Mouse (Mus musculus) frontal cortex, postnatal 36 days (tissue): Measurements from ENCODE around the gene Gm2897.
"Not testable (repeated sequence)": the region's sequence is repeated elsewhere in the genome, so short reads cannot be mapped to it uniquely, and the experiment has no call there.

Experiments
- DNase-seq, 2 experiments: peaks; one replicate each; pipeline ENCODE4 v3.0.0; 2022; ENCODE audit warnings: low spot score in 2 of 2

Gene Gm2897

GRCm38 (mm10) chr14:3048727-3049512, at the start of gene Gm2897:
Gene Gm2897 (plus strand): TSS chr14:3049285.
- peak; percentile 1 to 2 for DNase-seq

DNA sequence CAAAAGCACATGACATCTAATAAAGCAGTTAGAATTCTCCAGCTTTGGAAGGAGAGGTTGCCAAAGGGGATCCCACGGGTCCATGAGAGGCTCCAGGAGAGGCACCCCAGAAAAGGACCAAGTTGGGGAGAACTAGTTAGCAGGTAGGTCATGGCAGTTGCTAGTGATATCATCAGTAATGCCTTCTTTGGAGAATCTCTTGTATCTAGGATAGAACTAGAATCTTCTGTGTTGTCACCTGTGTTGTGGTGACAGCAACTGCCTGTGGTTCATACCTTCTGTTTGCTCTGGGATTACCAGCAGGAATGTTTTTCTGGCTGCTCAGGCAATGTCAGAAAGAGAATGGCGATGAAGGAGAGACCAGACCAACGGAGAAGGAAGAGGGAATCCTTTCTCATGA, 19.4 kb upstream of the Gm2897 start, which contains the start of gene Gm2888:
TSS of gene Gm2888 (plus strand) at position 301 of the 400 bp plus-strand sequence.
- not testable (repeated sequence) for DNase-seq

DNA sequence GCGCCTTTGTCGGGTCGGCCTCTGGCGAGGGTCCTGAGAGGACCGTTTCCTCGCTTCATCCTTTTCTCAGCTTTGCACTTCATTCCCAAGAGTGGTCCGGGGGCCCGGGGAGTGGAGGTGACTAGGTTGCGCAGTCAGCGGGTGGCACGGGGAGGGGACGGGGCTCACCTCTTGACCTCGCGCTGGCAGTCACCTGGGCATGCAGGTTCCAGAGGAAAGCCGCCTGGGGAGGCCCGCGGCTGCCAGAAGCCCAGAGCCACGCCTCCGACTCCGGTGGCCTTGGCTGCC, 372 bp downstream of the Gm2897 start:
- DNase-seq: not testable (repeated sequence)

- peak in 1 of 2 experiments; percentile 10 for DNase-seq
These were observed 1.0 kb downstream of the Gm2897 start for GRCm38 (mm10) chr14:3050087-3050486.

DNA sequence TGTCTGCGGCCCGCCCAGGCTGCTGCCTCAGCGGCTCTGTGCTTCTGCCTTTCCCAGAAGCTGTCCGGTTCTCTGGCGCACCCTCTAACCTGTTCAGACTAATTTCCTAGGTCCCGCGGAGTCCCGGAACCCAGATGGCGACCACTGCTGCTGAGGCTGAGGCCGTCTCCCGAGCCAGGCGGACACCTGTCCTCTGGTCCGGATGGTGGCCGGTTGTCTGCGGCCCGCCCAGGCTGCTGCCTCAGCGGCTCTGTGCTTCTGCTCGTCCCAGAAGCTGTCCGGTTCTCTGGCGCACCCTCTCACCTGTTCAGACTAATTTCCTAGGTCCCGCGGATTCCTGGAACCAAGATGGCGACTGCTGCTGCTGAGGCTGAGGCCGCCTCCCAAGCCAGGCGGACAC, 67.0 kb downstream of the Gm2897 start:
- peak; percentile 2 to 3 for DNase-seq
